Mouse (Mus musculus) hindbrain, embryonic 12.5 days (tissue): ENCODE data around the gene Hcn1. TPM values are rescaled to one million over a fixed set of nuclear protein-coding genes. Genes with fewer than 3 reads are reported as not detected.
"Not testable (repeated sequence)": the region's sequence is repeated elsewhere in the genome, so short reads cannot be mapped to it uniquely, and the experiment has no call there.

Source experiments
- ATAC-seq: fragments of 200-750 bp; cut with Nextera tagmentation; 2 replicates; pipeline ENCODE4 v1.8.0; 2017; ENCODE audit warnings: moderate TSS enrichment; ENCODE audit not compliant: low FRiP score
- H3K27ac ChIP-seq: fragments of 300-500 bp; sonication (generic); 2 replicates; pipeline ENCODE4 v1.5.1; 2016; ENCODE audit warnings: mild to moderate bottlenecking
- H3K27me3 ChIP-seq: fragments of 300-500 bp; sonication (generic); 2 replicates; pipeline ENCODE4 v1.6.1; 2016; ENCODE audit warnings: mild to moderate bottlenecking
- H3K36me3 ChIP-seq: fragments of 300-500 bp; sonication (generic); 2 replicates; pipeline ENCODE4 v1.6.1; 2016; ENCODE audit warnings: mild to moderate bottlenecking
- H3K4me1 ChIP-seq: fragments of 300-500 bp; sonication (generic); 2 replicates; pipeline ENCODE4 v1.6.1; 2016
- H3K4me2 ChIP-seq: fragments of 300-500 bp; sonication (generic); replicated peaks from 2 replicates; pipeline ENCODE4 v1.6.1; 2016; ENCODE audit warnings: mild to moderate bottlenecking
- H3K4me3 ChIP-seq: fragments of 300-500 bp; sonication (generic); 2 replicates; pipeline ENCODE4 v1.5.1; 2016; ENCODE audit warnings: mild to moderate bottlenecking
- H3K9ac ChIP-seq: fragments of 300-500 bp; sonication (generic); 2 replicates; pipeline ENCODE4 v1.6.1; 2016; ENCODE audit warnings: mild to moderate bottlenecking, moderate library complexity
- H3K9me3 ChIP-seq: fragments of 300-500 bp; sonication (generic); replicated peaks from 2 replicates; pipeline ENCODE4 v1.6.1; 2016; ENCODE audit warnings: mild to moderate bottlenecking
- WGBS: fragments of 180-500 bp; shearing (Covaris S2); methylation state at CpG from one replicate; pipeline ENCODE4 v1.1.7; 2016; 5-methylcytosine and 5-hydroxymethylcytosine counted together
- polyA plus RNA-seq: library from polyadenylated mRNA; unstranded; fragments of >200 nt; fragmentation: Nextera tagmentation; extraction: Ambion mirVana; gene quantifications from 2 replicates; pipeline ENCODE4 v1.2.1, GENCODE M21; 2016

Gene Hcn1
- polyA plus RNA-seq, 1 experiment from 2014 or later: 0.25 TPM

GRCm38 (mm10) chr13:117999767-118000488 is 397.8 kb downstream of the Hcn1 start:
- Histone ChIP-seq H3K36me3 (no peaks in the 10 kb centered on the region), H3K27ac (no peak overlapping the region), H3K4me2 (no peak overlapping the region), H3K27me3 (no peaks in the 10 kb centered on the region), H3K4me1 (no peaks in the 10 kb centered on the region), H3K9me3 (no peaks in the 10 kb centered on the region), H3K4me3 (no peak overlapping the region), H3K9ac (no peak overlapping the region)
- WGBS: 90% methylated on average over 2 of the region's 2 CpGs
- ATAC-seq: no peak

DNA sequence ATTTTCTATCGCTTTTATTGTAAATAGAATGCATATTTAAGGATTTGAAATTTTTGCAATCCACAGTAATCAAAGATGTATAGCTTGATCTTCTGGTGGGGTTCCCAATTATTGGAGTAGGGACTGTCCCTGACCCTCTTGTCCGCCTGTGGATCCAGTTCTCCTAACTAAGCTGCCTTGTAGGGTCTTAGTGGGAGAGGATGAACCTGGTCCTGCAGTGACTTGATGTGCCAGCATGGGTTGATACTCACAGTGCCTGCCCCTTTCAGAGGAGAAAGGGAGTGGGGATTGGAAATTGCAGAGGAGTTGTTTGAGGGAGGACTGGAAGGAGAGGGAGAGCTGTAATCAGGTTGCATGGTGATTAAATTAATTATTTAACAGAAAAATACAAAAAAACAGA is 398.4 kb downstream of the Hcn1 start:
- no peaks in the 10 kb centered on the region for H3K36me3 ChIP-seq
- no peak overlapping the region for H3K4me3 ChIP-seq
- H3K9me3 ChIP-seq: no peaks in the 10 kb centered on the region
- no peak overlapping the region for H3K27ac ChIP-seq
- H3K4me2 ChIP-seq: no peak overlapping the region
- H3K9ac ChIP-seq: no peak overlapping the region
- WGBS: 83% methylated on average over 2 of the region's 2 CpGs
- H3K4me1 ChIP-seq: no peaks in the 10 kb centered on the region
- no peaks in the 10 kb centered on the region for H3K27me3 ChIP-seq
- ATAC-seq: no peak

DNA sequence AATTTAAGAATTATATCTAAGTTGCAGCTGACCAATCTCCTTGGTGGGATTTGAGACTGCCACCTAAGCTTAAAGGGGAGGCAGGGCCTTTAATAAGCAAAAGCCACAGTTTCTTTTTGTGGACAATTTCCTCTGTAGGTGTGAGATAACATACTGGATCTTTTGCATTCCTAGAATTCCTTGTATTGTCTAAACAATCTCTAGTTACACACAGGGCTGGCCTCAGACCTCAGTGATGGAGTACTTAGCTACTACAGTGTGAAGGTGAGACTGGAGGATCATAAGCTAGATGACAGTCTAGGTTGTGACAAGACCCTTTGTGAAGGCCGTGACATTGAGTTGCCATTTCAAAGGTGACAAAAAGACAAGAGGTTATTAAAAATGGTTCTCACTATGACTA is 419.1 kb downstream of the Hcn1 start:
- ATAC-seq: no peak
- H3K4me1 ChIP-seq: no peaks in the 10 kb centered on the region
- WGBS: 91% methylated on average over 1 of the region's 1 CpGs

DNA sequence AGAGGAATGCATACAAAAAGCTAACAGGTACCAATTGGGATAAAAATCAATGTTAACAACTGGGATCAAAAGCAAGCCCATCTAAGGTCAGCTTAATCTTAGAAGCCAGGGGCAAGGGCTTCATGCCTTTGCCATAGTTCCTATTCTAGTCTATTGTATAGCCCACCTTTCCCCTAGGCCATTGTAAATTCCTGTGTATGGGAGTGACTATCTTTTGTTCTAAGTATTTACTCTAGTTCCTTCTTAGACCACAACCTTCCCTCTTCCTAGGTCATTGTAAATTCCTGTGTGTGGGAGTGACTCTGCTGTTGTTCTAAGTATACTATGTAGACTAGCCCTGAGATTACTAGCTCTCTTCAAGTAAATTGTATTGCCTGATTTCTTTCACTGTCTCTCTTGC is 420.8 kb downstream of the Hcn1 start:
- H3K9ac ChIP-seq, ATAC-seq, H3K4me2 ChIP-seq, H3K4me1 ChIP-seq, H3K27me3 ChIP-seq, H3K27ac ChIP-seq, H3K36me3 ChIP-seq, H3K9me3 ChIP-seq, H3K4me3 ChIP-seq: not testable (repeated sequence)

More for the DNA sequence above, 419.1 kb downstream of the Hcn1 start:
- Histone ChIP-seq H3K4me2 (no peak overlapping the region), H3K27me3 (no peaks in the 10 kb centered on the region), H3K9me3 (no peaks in the 10 kb centered on the region), H3K36me3 (no peaks in the 10 kb centered on the region), H3K27ac (no peak overlapping the region), H3K9ac (no peak overlapping the region), H3K4me3 (no peak overlapping the region)

DNA sequence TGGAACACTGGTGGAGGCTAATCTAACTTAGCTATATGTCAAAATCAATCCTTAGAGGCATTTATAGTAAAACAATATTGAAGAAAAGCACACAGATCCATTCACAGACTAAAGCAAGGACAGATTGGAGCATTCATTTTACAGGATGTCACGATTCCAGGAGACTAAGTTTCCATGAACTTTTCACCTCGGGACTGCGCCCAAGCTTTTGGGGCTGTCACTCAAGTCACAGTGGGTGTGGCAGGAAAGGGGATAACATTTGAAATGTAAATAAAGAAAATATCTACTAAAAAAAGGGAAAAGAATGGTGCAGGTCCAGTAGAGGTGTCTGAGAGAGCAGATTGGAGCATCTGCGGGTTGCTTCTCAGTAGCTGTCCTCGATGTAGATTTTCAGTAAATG is 421.3 kb downstream of the Hcn1 start:
- no peak overlapping the region for H3K4me2 ChIP-seq
- WGBS: 85% methylated on average over 5 of the region's 5 CpGs
- H3K36me3 ChIP-seq: no peaks in the 10 kb centered on the region
- no peak for ATAC-seq
- no peaks in the 10 kb centered on the region for H3K4me1 ChIP-seq
- no peaks in the 10 kb centered on the region for H3K27me3 ChIP-seq
- H3K27ac ChIP-seq: no peak overlapping the region
- no peaks in the 10 kb centered on the region for H3K9me3 ChIP-seq
- H3K4me3 ChIP-seq: no peak overlapping the region
- no peak overlapping the region for H3K9ac ChIP-seq

DNA sequence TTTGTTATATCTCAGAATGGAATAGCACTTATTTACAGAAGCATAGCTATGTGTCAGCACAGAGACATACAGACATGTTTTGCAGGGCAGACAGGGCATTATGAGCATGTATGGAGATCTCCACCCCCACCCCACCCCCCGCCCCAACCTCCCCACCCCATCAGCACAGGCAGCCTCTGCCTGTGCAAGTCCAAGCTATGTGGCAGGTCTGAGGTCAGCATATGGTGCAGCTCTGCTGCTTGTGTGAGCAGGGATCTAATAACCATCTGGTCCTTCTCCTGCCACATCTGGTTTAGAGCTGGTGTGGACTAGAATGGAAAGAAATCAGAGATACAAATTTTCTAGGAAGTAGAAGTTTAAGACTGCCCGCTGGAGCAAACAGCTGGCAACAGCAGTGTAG is 424.4 kb downstream of the Hcn1 start:
- WGBS: 77% methylated on average over 2 of the region's 2 CpGs
- no peaks in the 10 kb centered on the region for H3K36me3 ChIP-seq

DNA sequence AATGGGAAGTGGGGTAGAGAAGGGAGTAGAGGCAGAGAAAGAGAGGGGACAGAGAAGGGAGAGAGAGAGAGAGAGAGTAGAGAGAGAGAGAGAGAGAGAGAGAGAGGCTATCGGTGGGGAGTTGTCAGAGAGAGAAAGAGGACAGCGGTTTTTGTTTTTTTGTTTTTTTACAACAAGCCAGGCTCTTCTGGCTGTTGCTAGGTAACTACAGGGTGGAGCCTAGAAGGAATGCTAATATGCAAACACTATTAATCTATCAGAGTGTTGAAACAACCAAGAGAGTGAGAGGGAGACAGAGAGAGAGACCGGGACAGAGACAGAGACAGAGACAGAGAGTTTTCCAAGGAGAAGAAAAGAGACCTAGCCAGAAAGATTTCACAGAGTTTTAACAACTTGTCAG is 425.7 kb downstream of the Hcn1 start:
- no peak overlapping the region for H3K9ac ChIP-seq
- H3K36me3 ChIP-seq: no peaks in the 10 kb centered on the region
- no peak for ATAC-seq
- no peaks in the 10 kb centered on the region for H3K4me1 ChIP-seq
- 31% methylated on average over 3 of the region's 3 CpGs for WGBS
- no peak overlapping the region for H3K4me2 ChIP-seq
- no peak overlapping the region for H3K4me3 ChIP-seq
- H3K27me3 ChIP-seq: no peaks in the 10 kb centered on the region
- no peak overlapping the region for H3K27ac ChIP-seq
- H3K9me3 ChIP-seq: no peaks in the 10 kb centered on the region

More for the DNA sequence above, 424.4 kb downstream of the Hcn1 start:
- Histone ChIP-seq H3K4me3 (no peak overlapping the region), H3K9ac (no peak overlapping the region), H3K27me3 (no peaks in the 10 kb centered on the region), H3K9me3 (no peaks in the 10 kb centered on the region), H3K27ac (no peak overlapping the region), H3K4me2 (no peak overlapping the region), H3K4me1 (no peaks in the 10 kb centered on the region)
- ATAC-seq: no peak

DNA sequence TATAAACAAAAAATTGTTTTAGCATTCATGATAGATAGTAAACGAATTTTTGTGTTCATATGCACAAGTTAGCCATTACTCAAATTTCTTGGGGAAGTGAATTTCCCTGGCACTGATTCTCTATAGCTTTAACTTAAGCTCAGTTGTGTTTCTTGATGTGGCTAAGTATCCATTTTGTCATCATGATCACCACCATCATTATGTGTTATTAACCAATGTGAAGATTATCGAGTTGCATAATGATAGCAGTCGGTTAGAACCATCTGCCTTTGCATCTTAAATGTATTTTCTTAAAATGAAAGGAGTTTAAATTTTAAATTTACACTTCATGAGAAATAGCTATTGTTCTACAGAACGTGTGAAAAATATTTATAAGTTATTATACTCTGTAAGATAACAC is 426.5 kb downstream of the Hcn1 start:
- no peak for ATAC-seq
- 82% methylated on average over 4 of the region's 4 CpGs for WGBS
- no peaks in the 10 kb centered on the region for H3K4me1 ChIP-seq

GRCm38 (mm10) chr13:118029579-118029978 is 427.5 kb downstream of the Hcn1 start:
- Histone ChIP-seq H3K4me3 (no peak overlapping the region), H3K9ac (no peak overlapping the region), H3K27me3 (no peaks in the 10 kb centered on the region), H3K9me3 (no peaks in the 10 kb centered on the region), H3K4me1 (no peaks in the 10 kb centered on the region), H3K27ac (no peak overlapping the region), H3K4me2 (no peak overlapping the region), H3K36me3 (no peaks in the 10 kb centered on the region)
- WGBS: 83% methylated on average over 3 of the region's 3 CpGs
- no peak for ATAC-seq

More for the DNA sequence above, 426.5 kb downstream of the Hcn1 start:
- Histone ChIP-seq H3K36me3 (no peaks in the 10 kb centered on the region), H3K9me3 (no peaks in the 10 kb centered on the region), H3K4me2 (no peak overlapping the region), H3K27me3 (no peaks in the 10 kb centered on the region), H3K4me3 (no peak overlapping the region), H3K9ac (no peak overlapping the region), H3K27ac (no peak overlapping the region)

DNA sequence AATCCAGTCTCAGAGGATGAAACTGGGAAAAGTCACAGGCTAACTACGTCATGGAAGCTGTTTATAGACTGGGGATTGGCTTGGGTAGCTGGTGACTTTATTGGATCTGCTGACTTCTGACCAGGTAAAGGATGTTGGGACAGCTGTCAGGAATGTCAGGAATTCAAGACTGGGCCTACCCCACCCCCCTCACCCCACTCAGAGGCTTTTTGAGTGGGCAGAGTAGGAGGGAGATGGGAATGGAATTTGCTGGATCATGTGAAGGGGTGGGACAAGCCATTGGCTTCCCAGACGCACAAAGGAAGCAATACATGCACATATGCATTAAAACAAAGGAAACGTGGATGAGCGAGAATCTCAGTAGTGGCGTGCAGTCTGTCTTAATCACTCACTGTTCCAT is 433.5 kb downstream of the Hcn1 start:
- no peak overlapping the region for H3K9ac ChIP-seq
- no peak for ATAC-seq
- WGBS: 74% methylated on average over 5 of the region's 5 CpGs

More for the DNA sequence above, 433.5 kb downstream of the Hcn1 start:
- no peak overlapping the region for H3K4me3 ChIP-seq
- no peaks in the 10 kb centered on the region for H3K4me1 ChIP-seq
- no peaks in the 10 kb centered on the region for H3K27me3 ChIP-seq
- H3K4me2 ChIP-seq: no peak overlapping the region
- no peak overlapping the region for H3K27ac ChIP-seq
- no peaks in the 10 kb centered on the region for H3K9me3 ChIP-seq
- no peaks in the 10 kb centered on the region for H3K36me3 ChIP-seq
